Mouse (Mus musculus) thymus, adult 2 months (tissue): ENCODE measurements at regions not wholly inside any gene's neighbourhood (a gene's known extent, or its start where the extent isn't known, plus 50 kb on each side); places are given as distances from the start of the nearest gene placed in this dataset.

ENCODE experiments used
- CTCF ChIP-seq: fragments of 200-500 bp; IDR thresholded peaks from 2 replicates; pipeline ENCODE4 v1.5.1; 2012; ENCODE audit warnings: mild to moderate bottlenecking, control low read depth, low read length, moderate library complexity, borderline replicate concordance; ENCODE audit not compliant: control insufficient read depth, poor library complexity, insufficient read depth; ENCODE audit errors: extremely low read depth
- POLR2A ChIP-seq: fragments of 200-500 bp; IDR thresholded peaks from 2 replicates; pipeline ENCODE4 v1.6.1; 2012; ENCODE audit warnings: mild to moderate bottlenecking, low read length, control low read depth, moderate library complexity; ENCODE audit not compliant: control insufficient read depth, poor library complexity, insufficient read depth; ENCODE audit errors: extremely low read depth

GRCm38 (mm10) chr6:51196391-51196790 lies 236.1 kb upstream of the Nfe2l3 start:
- no peak for TF ChIP-seq CTCF
- no peak for TF ChIP-seq POLR2A
